Mouse (Mus musculus): ENCODE measurements at regions not wholly inside any gene's neighbourhood (a gene's known extent, or its start where the extent isn't known, plus 50 kb on each side); places are given as distances from the start of the nearest gene placed in this dataset.

DNA sequence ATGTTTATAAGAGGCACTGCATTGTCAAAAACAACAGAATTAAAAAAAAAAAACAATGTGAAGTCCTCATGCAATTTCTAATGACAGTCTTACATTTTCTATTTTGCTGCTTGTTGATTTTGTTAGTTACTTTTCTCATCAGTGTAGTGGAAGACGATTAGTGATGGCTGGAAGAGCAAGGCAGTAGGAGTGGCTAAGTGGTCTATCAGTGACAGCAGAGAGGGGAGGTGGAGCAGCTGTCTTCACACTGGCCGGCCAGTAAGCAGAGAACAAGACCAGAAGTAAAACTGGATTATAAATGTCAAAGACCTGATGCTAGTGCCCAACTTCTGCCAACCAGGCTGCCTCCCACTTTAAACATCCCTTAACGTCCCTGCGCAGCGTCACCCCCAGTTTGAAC, 265.6 kb upstream of the Fbxl7 start:
- WGBS, result 66% methylated on average over 5 of the region's 5 CpGs
- Histone ChIP-seq H3K4me3 (no peak overlapping the region), H3K36me3 (no peaks in the 10 kb centered on the region), H3K27me3 (ENCODE audit: insufficient read depth, poor library complexity, severe bottlenecking) (no peaks in the 10 kb centered on the region), H3K9me3 (no peaks in the 10 kb centered on the region), H3K27ac (no peak overlapping the region), H3K4me1 (no peaks in the 10 kb centered on the region)
- no peak for DNase-seq (ENCODE audit: low spot score)

DNA sequence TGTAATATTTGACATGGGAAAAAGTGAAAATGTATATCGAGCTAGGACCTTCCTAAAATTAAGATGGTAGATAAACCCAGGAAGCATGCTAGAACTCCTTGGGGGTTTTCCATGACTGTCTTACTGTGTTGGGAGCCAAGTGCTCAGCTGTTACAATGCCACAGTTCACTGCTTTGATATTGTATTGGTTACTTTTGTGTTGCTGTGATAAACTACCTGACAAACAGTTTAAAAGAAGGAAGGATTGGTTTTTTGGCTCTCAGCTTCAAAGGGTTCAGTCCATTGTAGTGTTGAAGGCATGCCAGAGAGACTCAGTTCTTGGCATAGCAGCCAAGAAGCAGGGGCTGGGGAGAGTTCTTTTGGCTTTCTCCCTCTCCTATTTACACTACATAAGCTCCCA, 272.1 kb upstream of the Fbxl7 start:
- 72% methylated on average over 1 of the region's 1 CpGs for WGBS
- H3K27ac ChIP-seq, result no peak overlapping the region

DNA sequence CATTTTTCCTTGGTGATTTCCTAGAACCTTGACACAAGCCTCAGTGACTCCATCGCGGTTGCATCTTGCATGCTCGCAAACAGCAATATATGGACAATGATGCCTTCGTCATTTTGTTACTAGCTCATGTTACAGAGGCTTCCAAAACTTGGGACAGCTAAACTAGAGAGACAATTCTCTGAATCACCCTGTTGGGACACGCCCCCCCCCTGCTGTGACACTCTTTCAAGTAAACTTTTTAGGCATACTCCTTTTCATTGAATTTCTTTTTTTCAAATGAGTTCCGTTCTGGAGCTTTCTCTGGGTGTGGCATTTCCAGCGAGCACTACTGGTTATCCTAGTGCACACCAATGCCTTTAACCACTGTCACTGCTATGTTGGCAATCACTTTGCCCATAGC, 274.5 kb upstream of the Fbxl7 start:
- no peak overlapping the region for H3K4me3 ChIP-seq

More for the DNA sequence above, 272.1 kb upstream of the Fbxl7 start:
- Histone ChIP-seq H3K4me3 (no peak overlapping the region), H3K4me1 (no peaks in the 10 kb centered on the region), H3K27me3 (ENCODE audit: insufficient read depth, poor library complexity, severe bottlenecking) (no peaks in the 10 kb centered on the region), H3K36me3 (no peaks in the 10 kb centered on the region), H3K9me3 (no peaks in the 10 kb centered on the region)
- no peak for DNase-seq (ENCODE audit: low spot score)

DNA sequence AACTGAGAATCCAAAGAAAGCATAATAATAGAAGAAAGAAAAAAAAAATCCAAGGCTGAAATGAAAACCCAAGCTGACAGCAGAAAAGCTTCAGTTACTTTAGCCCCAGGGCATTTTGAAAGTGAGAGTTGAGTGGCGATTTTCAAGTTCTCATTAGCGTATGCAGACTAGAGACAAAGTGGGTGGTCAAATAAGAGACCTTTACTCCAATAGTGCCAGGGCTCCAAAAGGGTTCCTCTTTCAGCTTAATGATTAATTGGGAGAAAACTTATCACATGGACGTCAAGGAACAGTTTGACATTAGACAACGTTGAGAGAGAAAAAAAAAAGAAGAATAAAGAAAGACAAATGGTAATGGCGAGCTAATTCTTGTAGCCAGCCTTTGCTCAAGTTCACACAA, 278.1 kb upstream of the Fbxl7 start:
- WGBS, result 50% methylated on average over 5 of the region's 5 CpGs
- no peak for DNase-seq (ENCODE audit: low spot score)

More for the DNA sequence above, 274.5 kb upstream of the Fbxl7 start:
- Histone ChIP-seq H3K27ac (no peak overlapping the region), H3K27me3 (ENCODE audit: insufficient read depth, poor library complexity, severe bottlenecking) (no peaks in the 10 kb centered on the region), H3K36me3 (no peaks in the 10 kb centered on the region), H3K9me3 (no peaks in the 10 kb centered on the region), H3K4me1 (no peaks in the 10 kb centered on the region)
- 88% methylated on average over 7 of the region's 7 CpGs for WGBS
- DNase-seq (ENCODE audit: low spot score), result no peak

DNA sequence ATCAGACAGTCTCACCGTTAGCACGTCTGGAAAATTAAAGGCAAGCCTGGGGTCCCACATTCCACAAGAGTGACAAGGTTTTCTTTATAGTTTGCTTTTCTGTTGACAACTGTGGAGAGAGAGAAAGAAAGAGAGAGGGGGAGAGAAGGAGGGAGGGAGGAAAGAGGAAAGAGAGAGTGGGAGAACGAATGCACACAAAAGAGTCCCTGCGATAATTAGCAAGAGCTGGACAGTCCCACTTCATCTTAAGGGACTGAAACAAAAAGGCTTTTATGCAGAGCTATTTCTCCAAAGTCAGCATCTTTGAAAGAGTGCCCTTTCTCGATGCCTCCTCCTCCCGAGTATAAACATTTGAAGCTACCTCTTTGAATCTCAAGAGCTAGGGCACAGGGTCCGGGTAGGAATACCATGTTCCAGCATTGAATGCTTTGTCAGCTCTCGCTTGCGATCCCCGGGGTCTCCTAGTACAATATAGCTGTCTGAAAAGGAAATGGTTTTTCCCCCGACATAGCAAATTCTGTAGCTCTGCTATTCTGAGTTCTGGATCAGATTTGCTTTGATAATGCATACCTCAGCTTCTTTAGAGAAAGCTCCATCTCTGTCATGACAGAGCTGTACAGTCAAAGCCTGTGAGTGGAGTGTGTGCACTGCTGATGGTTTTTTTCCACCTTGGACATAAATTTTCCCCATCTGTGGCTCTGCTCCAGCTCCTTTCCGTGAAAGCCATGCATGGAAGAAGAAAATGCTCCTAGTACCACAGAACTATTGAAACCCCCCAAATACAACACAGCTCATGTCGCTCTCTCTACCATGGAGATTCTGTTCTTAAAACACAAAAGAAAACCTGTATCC, 282.9 kb upstream of the Fbxl7 start:
- Histone ChIP-seq H3K27ac (no peak overlapping the region), H3K4me3 (no peak overlapping the region), H3K4me1 (no peaks in the 10 kb centered on the region), H3K27me3 (ENCODE audit: insufficient read depth, poor library complexity, severe bottlenecking) (no peaks in the 10 kb centered on the region), H3K9me3 (no peaks in the 10 kb centered on the region), H3K36me3 (no peaks in the 10 kb centered on the region)
- no peak for DNase-seq (ENCODE audit: low spot score)
- 72% methylated on average over 13 of the region's 13 CpGs for WGBS

More for the DNA sequence above, 278.1 kb upstream of the Fbxl7 start:
- Histone ChIP-seq H3K36me3 (no peaks in the 10 kb centered on the region), H3K27ac (no peak overlapping the region), H3K9me3 (no peaks in the 10 kb centered on the region), H3K27me3 (ENCODE audit: insufficient read depth, poor library complexity, severe bottlenecking) (no peaks in the 10 kb centered on the region), H3K4me1 (no peaks in the 10 kb centered on the region), H3K4me3 (no peak overlapping the region)

DNA sequence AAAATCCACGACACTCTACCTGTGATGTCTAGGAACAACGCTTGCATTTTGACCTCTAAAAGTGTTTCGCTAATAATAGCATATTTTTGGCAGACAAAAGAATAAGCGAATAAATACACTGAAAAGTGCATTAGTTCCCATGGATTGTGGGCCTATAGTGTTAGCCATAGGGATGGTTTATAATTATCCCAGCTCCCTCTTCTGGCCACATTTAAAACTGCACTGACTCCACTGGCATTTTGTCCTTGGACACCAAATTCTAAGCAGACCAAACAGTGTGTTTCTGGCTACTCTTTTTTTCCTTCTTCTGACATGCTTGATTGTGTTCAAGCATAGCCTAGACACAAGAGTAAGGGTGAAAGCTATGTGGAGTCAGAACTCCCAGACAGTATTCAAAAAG, 276.8 kb upstream of the Ank start:
- no peaks in the 10 kb centered on the region for H3K27me3 ChIP-seq (ENCODE audit: insufficient read depth, poor library complexity, severe bottlenecking)
- H3K9me3 ChIP-seq, result no peaks in the 10 kb centered on the region
- no peak for DNase-seq (ENCODE audit: low spot score)
- WGBS, result 49% methylated on average over 4 of the region's 4 CpGs
- no peaks in the 10 kb centered on the region for H3K4me1 ChIP-seq
- H3K27ac ChIP-seq, result no peak overlapping the region
- no peaks in the 10 kb centered on the region for H3K36me3 ChIP-seq
- H3K4me3 ChIP-seq, result no peak overlapping the region

DNA sequence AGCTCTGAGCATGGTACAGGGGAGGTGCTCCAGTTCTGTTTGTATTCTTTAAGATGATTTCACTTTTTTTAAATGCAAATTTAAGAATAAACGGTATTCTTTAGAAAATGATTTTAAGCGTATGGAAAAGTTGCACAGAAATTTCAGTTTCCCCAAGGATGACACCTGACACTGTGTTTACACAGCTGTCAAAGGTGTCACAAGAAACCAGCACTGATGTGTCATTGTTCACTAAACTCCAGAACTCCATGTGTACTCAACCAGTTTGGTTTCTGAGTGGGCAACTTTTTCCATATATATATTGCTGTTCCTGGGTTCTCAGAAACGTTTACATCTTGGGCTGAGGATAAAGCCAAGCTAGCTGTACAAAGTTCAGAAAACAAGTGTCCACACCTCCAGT, 265.0 kb upstream of the Ank start:
- 0 out of 2 replicates have a peak, but pooled peaks cover 5% of the 10 kb centered on the region for H3K4me1 ChIP-seq
- no peak overlapping the region for H3K27ac ChIP-seq
- no peak for DNase-seq (ENCODE audit: low spot score)
- H3K36me3 ChIP-seq, result no peaks in the 10 kb centered on the region
- WGBS, result 84% methylated on average over 3 of the region's 3 CpGs
- H3K9me3 ChIP-seq, result no peaks in the 10 kb centered on the region
- H3K4me3 ChIP-seq, result no peak overlapping the region
- no peaks in the 10 kb centered on the region for H3K27me3 ChIP-seq (ENCODE audit: insufficient read depth, poor library complexity, severe bottlenecking)

DNA sequence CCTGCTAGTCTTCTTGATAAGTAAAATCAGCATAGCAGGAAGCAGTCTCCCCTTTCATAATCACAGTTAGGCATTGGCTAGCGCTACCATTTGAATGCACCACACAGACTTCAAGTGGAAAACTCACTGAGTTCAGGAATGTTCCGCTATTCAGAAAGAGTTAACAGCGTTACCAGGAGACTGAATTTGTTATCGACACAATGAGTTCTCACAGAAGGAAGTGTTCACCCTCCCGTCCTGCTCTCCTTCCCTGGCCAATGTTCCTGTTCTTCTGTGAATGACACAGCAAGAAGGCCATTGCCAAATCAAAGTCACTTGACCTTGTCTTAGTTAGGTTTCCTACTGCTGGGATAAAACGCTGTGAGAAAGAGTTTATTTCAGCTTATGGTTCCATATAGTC, 261.6 kb upstream of the Ank start:
- Histone ChIP-seq H3K4me3 (no peak overlapping the region), H3K36me3 (no peaks in the 10 kb centered on the region), H3K27me3 (ENCODE audit: insufficient read depth, poor library complexity, severe bottlenecking) (no peaks in the 10 kb centered on the region), H3K9me3 (no peaks in the 10 kb centered on the region), H3K27ac (no peak overlapping the region), H3K4me1 (0 out of 2 replicates have a peak, but pooled peaks cover 5% of the 10 kb centered on the region)
- no peak for DNase-seq (ENCODE audit: low spot score)
- WGBS, result 53% methylated on average over 6 of the region's 6 CpGs

DNA sequence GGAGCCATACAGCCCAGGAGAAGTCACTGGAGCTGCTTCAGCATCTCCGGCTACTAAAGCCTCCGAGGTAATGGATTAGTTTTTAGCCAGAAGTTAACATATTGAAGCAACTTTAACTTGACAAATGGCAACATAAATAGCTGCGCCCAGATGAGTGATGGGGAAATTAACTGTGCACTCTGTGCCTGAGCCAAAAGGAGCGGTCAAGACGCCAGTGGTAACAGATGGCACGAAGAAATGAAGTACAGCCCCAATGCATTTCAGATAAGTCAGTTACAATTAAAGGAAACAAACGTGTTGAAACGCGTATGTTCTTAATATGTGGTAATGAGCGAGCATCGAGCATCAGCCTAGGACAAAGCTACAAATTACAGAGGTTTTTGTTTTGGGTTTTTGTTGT, 259.0 kb upstream of the Ank start:
- H3K9me3 ChIP-seq, result no peaks in the 10 kb centered on the region
- no peak for DNase-seq (ENCODE audit: low spot score)
- no peaks in the 10 kb centered on the region for H3K36me3 ChIP-seq
- no peaks in the 10 kb centered on the region for H3K27me3 ChIP-seq (ENCODE audit: insufficient read depth, poor library complexity, severe bottlenecking)
- H3K4me3 ChIP-seq, result no peak overlapping the region
- 78% methylated on average over 11 of the region's 11 CpGs for WGBS
- H3K4me1 ChIP-seq, result 0 out of 2 replicates have a peak, but pooled peaks cover 5% of the 10 kb centered on the region
- no peak overlapping the region for H3K27ac ChIP-seq

DNA sequence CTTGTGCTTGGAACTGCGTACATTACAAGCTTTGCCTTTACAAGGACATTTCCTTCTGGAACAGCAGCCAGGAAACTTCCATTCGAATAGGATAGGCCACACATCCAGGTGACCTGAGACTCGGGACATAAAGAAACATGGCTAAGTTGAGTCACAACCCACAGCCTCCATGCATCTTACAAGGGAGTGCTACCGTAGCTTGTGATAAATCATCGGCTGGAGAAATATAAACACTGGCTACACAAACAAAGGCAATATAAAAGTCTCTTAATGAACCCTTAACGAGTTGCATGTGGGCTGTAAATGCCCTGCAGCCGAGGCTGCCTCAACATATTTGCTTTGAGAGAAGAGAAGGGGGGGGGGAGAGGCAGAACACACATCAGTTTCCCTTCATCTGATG, 250.1 kb upstream of the Ank start:
- Histone ChIP-seq H3K27ac (no peak overlapping the region), H3K4me3 (no peak overlapping the region), H3K4me1 (no peaks in the 10 kb centered on the region), H3K36me3 (no peaks in the 10 kb centered on the region), H3K9me3 (no peaks in the 10 kb centered on the region), H3K27me3 (ENCODE audit: insufficient read depth, poor library complexity, severe bottlenecking) (no peaks in the 10 kb centered on the region)
- 68% methylated on average over 7 of the region's 7 CpGs for WGBS
- DNase-seq (ENCODE audit: low spot score), result no peak

DNA sequence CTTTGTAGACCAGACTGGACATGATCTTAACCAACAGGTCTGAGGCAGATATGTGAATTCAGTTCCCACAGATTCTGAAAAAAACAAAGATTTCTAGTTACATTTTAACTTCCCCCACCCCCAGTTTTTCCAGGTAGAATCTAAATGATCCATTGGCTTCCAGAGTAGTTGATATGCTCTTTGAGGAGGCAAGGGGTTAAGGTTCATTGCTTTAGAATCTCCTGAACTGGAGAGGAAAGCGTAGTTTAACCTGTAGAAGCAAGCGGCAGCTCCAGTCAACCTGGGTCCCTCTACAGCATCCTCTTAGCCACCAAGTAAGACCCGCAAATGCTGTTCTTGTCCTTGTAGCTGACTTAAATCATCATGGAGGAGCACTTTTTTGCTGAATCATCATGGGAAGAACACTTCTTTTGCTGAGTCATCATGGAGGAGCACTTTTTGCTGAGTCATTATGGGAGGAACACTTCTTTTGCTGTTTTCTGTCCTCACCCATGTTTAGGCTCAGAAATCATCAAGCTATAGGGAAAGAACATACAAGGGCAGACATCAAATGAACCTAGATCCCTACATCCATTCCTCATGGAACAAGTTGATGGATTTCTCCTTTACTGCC, 247.2 kb upstream of the Ank start:
- 93% methylated on average over 3 of the region's 3 CpGs for WGBS
- no peak for DNase-seq (ENCODE audit: low spot score)
- Histone ChIP-seq H3K27me3 (ENCODE audit: insufficient read depth, poor library complexity, severe bottlenecking) (no peaks in the 10 kb centered on the region), H3K27ac (no peak overlapping the region), H3K4me1 (no peaks in the 10 kb centered on the region), H3K9me3 (no peaks in the 10 kb centered on the region), H3K36me3 (no peaks in the 10 kb centered on the region), H3K4me3 (no peak overlapping the region)

DNA sequence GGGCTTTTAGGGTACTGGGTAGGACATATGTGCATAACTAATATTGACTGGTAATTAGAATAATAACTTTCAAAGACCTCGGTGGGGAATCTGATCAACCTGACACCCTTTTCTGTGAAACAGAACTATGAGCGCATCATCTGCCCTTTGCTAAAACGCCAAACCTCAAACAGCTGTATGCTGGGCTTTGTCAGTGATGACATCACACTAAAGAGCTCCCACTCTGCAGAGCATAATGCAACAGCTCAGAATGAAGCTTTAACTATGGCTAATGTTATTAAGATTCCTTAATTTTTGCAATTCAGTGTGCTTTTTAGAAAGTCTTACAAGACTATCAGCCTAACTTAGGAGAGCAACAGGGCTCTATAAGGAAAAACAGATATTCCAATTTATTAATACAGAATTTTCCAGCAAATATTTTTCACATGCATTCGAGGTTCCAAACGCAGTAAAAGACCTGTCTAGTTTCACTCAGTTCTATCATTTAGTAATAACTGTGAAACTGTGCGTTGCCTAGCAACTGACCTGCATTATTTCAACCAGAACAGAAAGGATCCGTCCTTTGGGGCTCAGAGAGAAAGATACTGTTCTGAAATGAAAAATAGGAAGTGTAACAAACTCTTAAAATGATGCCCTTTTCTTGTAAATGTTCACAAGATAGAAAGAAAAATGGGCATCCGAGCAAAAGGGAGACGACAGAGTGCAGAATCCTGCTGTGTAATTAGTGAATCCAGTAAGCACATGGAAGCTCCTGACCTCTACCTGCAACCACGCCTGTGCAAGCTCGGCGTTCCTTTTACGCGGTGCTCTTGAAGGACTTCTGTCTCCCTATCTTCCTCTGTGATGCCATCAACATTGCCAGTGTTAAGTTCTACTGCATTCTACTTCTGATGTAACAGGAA, 242.6 kb upstream of the Ank start:
- DNase-seq (ENCODE audit: low spot score), result no peak
- Histone ChIP-seq H3K27ac (no peak overlapping the region), H3K9me3 (no peaks in the 10 kb centered on the region), H3K4me1 (no peaks in the 10 kb centered on the region), H3K36me3 (no peaks in the 10 kb centered on the region), H3K27me3 (ENCODE audit: insufficient read depth, poor library complexity, severe bottlenecking) (no peaks in the 10 kb centered on the region), H3K4me3 (no peak overlapping the region)
- 77% methylated on average over 14 of the region's 14 CpGs for WGBS

DNA sequence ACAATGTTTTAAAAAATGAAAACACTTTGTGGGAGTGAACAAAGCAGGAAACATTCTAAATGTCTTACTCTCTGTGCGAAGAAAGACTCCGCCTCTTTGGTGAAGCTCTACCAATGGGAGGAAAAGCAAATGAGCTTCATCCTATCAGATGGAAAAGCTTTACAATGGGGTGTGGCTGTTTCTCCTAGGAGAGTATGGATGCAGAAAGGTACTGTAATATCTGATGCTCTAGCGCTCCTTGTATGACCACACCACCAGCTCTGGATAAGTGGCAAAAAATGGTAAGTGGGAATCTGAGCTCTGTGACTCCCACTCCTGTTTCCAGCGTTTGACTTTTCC, 242.0 kb upstream of the Ank start:
- H3K4me1 ChIP-seq, result no peaks in the 10 kb centered on the region
- DNase-seq (ENCODE audit: low spot score), result no peak
- no peak overlapping the region for H3K4me3 ChIP-seq
- no peaks in the 10 kb centered on the region for H3K27me3 ChIP-seq (ENCODE audit: insufficient read depth, poor library complexity, severe bottlenecking)
- no peaks in the 10 kb centered on the region for H3K9me3 ChIP-seq
- H3K36me3 ChIP-seq, result no peaks in the 10 kb centered on the region
- 84% methylated on average over 4 of the region's 4 CpGs for WGBS
- H3K27ac ChIP-seq, result no peak overlapping the region
